Mouse (Mus musculus) lung, embryonic 14.5 days (tissue): ENCODE measurements around the gene Zfp536. TPM values are rescaled to one million over a fixed set of nuclear protein-coding genes. Genes with fewer than 3 reads are reported as not detected.
A peak's percentile ranks its signal among the peaks of the same experiment; 100 is the strongest.

Experiments used
- ATAC-seq: fragments of 200-750 bp; cut with Nextera tagmentation; 2 replicates; pipeline ENCODE4 v1.8.0; 2017; ENCODE audit warnings: mild to moderate bottlenecking, moderate TSS enrichment, moderate library complexity; ENCODE audit not compliant: insufficient read depth
- DNase-seq: peaks from one replicate; pipeline ENCODE4 v3.0.0-alpha.2; 2015
- H3K27ac ChIP-seq: fragments of 300-500 bp; sonication (generic); 2 replicates; pipeline ENCODE4 v1.5.1; 2014; ENCODE audit warnings: low read depth, mild to moderate bottlenecking, moderate library complexity
- H3K27me3 ChIP-seq: fragments of 300-500 bp; sonication (generic); 2 replicates; pipeline ENCODE4 v1.6.1; 2014; ENCODE audit warnings: low read length, control low read depth; ENCODE audit not compliant: insufficient read depth
- H3K36me3 ChIP-seq: fragments of 300-500 bp; sonication (generic); 2 replicates; pipeline ENCODE4 v1.6.1; 2014; ENCODE audit warnings: control low read depth; ENCODE audit not compliant: insufficient read depth
- H3K4me1 ChIP-seq: fragments of 300-500 bp; sonication (generic); 2 replicates; pipeline ENCODE4 v1.6.1; 2014; ENCODE audit warnings: antibody characterized with exemption, control low read depth; ENCODE audit not compliant: insufficient read depth
- H3K4me2 ChIP-seq: fragments of 300-500 bp; sonication (generic); 2 replicates; pipeline ENCODE4 v1.6.1; 2014; ENCODE audit warnings: mild to moderate bottlenecking
- H3K4me3 ChIP-seq: fragments of 300-500 bp; sonication (generic); 2 replicates; pipeline ENCODE4 v1.5.1; 2014; ENCODE audit warnings: low read depth, low read length
- H3K9ac ChIP-seq: fragments of 300-500 bp; sonication (generic); 2 replicates; pipeline ENCODE4 v1.6.1; 2014
- H3K9me3 ChIP-seq: fragments of 300-500 bp; sonication (generic); 2 replicates; pipeline ENCODE4 v1.6.1; 2016; ENCODE audit warnings: low read depth, low read length, control low read depth
- CTCF ChIP-seq: IDR thresholded peaks from 2 replicates; pipeline ENCODE4 v1.5.1; 2016; ENCODE audit warnings: antibody characterized with exemption, low read depth
- WGBS: fragments of 180-500 bp; shearing (Covaris S2); extraction: QIAGEN DNeasy Blood & Tissue Kit; methylation state at CpG from one replicate; pipeline ENCODE4 v1.1.7; 2014; 5-methylcytosine and 5-hydroxymethylcytosine counted together
- polyA plus RNA-seq: library from polyadenylated mRNA; unstranded; fragments of >200 nt; fragmentation: Nextera tagmentation; extraction: Ambion mirVana; gene quantifications from 2 replicates; pipeline ENCODE4 v1.2.1, GENCODE M21; 2014

Zfp536 gene
- polyA plus RNA-seq, 1 experiment from 2014 or later = 13.7 TPM

DNA sequence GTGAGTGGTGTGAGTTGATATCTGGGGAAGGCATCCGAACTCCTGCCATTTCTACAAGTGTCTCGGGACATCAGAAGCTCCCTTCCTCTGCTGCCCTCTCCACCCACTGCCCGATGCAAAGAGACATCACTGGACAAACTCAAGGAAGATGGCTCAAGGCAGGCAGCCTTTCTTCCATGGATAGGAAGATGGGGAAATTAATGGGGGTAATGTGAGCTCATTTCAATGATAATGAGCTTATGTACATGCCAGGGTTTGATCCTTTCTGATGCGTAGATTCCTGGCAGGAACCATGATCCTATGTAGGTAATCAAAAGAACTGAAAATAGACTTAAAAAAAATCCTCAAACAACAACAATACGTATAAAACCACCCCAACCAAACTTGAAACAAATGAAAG, 296.1 kb downstream of the Zfp536 start:
- 0 out of 2 replicates have a peak, but pooled peaks cover 5% of the 10 kb centered on the region for H3K36me3 ChIP-seq
- no peak overlapping the region for H3K9ac ChIP-seq
- H3K9me3 ChIP-seq = no peaks in the 10 kb centered on the region
- H3K4me3 ChIP-seq = no peak overlapping the region
- 0 out of 2 replicates have a peak, but pooled peaks cover 3% of the 10 kb centered on the region for H3K4me1 ChIP-seq
- WGBS = 93% methylated on average over 5 of the region's 5 CpGs
- no peak for TF ChIP-seq CTCF
- no peak for DNase-seq
- no peak overlapping the region for H3K4me2 ChIP-seq
- no peak overlapping the region for H3K27ac ChIP-seq
- ATAC-seq = no peak
- H3K27me3 ChIP-seq = no peaks in the 10 kb centered on the region

DNA sequence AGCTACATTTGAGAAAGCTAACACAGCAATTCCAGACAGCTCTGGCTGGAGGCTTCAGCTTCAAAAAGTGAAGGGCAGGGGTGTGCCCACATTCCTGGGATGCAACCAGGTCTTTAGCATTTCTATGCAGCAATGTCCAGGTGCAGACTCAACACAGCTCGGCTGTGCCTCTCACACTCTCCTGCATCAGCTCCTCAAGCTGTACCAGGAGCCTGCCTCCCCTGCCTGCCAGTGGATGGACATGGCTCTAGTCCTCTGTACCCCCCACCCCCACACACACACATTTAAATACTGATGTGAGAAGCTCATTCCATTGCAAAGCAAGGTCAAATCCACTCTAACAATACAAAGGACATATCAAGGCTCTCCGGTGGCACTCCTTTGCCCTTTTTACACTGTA, 298.0 kb downstream of the Zfp536 start:
- WGBS = 61% methylated on average over 2 of the region's 2 CpGs
- 0 out of 2 replicates have a peak, but pooled peaks cover 3% of the 10 kb centered on the region for H3K4me1 ChIP-seq
- H3K4me3 ChIP-seq = no peak overlapping the region
- no peak overlapping the region for H3K27ac ChIP-seq
- no peaks in the 10 kb centered on the region for H3K9me3 ChIP-seq
- no peak for DNase-seq
- no peak overlapping the region for H3K9ac ChIP-seq
- H3K27me3 ChIP-seq = no peaks in the 10 kb centered on the region
- no peak for ATAC-seq
- TF ChIP-seq CTCF = no peak
- no peak overlapping the region for H3K4me2 ChIP-seq
- 0 out of 2 replicates have a peak, but pooled peaks cover 5% of the 10 kb centered on the region for H3K36me3 ChIP-seq

DNA sequence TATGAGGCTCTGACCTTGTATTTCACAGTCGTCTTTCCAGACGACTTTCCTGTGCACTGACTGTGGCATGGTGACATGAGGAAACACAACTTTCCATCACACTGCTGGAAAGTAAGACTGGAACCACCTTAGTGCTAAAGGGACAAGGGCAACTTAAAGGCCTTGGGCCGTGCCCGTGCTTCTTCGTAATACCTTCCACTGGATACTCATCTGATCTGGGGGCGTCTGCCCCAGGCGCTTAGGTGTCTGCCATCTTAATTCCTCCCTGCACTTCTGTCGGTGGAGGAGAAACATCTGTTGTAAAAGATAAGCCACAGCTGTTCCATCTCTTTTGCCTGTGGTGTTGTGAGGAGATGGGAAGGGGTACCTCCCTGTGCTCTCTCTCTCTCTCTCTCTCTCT, 299.2 kb downstream of the Zfp536 start:
- no peak for TF ChIP-seq CTCF
- Histone ChIP-seq H3K36me3 (no peaks in the 10 kb centered on the region), H3K4me3 (no peak overlapping the region), H3K4me1 (0 out of 2 replicates have a peak, but pooled peaks cover 3% of the 10 kb centered on the region), H3K27ac (no peak overlapping the region), H3K9ac (no peak overlapping the region), H3K27me3 (no peaks in the 10 kb centered on the region), H3K4me2 (peak overlapping the region; percentile 2), H3K9me3 (no peaks in the 10 kb centered on the region)
- WGBS = 34% methylated on average over 8 of the region's 8 CpGs
- peak; percentile 59 for DNase-seq
- ATAC-seq = peak; percentile 30; the same call in 1 of the 2 replicates

DNA sequence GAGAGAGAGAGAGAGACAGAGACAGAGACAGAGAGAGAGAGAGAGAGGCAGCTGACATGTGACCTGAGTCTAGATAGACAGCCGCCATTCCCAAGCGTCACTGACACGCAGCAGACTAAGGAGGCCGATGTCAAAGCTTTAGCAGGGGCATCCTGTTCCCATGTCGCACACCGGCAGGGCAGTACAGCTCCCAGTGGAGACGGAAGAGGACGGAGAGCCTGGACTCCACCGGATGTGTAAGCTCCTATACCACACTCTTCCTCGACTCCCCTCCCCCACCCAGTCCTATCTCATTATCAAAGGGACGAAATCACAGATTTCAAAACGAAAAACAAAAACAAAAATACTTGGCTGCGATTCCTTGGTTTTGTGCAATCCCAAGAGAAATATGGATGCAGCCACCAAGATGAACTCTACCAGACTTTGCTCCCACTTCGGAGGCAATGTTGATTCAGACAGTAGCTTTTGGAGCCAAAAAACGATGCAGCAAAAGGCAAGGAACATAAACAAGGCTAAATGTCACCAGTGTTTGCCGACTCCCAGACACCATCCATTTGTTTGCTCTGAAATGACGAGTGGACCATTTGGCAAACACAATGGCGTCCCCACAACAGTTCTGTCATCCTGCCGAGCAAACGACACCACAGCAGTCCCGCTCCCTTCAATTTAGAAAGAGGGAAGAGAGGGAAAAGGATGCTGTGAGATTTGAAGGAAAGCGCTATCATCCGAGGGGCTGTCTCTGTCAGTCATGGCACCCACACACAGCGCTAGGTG, 299.9 kb downstream of the Zfp536 start:
- peak; percentile 76; the same call in 1 of the 2 replicates for ATAC-seq
- WGBS = 40% methylated on average over 24 of the region's 24 CpGs
- DNase-seq = peak; percentile 80
- Histone ChIP-seq H3K9ac (no peak overlapping the region), H3K4me1 (0 out of 2 replicates have a peak, but pooled peaks cover 3% of the 10 kb centered on the region), H3K27ac (peak overlapping the region; percentile 42; the same call in 1 of the 2 replicates), H3K27me3 (no peaks in the 10 kb centered on the region), H3K4me2 (peak overlapping the region; percentile 2), H3K36me3 (no peaks in the 10 kb centered on the region), H3K9me3 (no peaks in the 10 kb centered on the region), H3K4me3 (no peak overlapping the region)
- TF ChIP-seq CTCF = no peak

DNA sequence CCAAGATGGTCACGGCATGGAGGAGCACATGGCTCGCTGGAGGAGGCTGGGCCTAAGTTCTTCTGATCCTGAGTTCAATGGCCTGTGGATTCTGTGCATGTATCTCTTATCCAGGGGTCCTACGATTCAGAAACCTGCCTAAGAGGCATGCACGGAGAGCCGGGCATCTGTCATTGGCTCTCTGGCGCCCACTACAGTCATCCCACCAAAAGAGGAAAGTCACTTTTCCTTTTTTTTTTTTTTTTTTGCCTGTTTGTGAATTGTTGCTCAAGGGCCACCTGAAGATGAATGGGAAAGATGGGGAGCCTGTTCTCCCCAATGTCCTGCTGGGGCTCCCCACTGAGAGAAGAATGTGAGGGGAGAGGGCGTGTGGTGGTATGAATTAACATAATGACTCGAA, 301.7 kb downstream of the Zfp536 start:
- DNase-seq (peak; percentile 18), ATAC-seq (no peak)
- Histone ChIP-seq H3K27ac (no peak overlapping the region), H3K4me1 (0 out of 2 replicates have a peak, but pooled peaks cover 3% of the 10 kb centered on the region), H3K9ac (no peak overlapping the region), H3K27me3 (no peaks in the 10 kb centered on the region), H3K4me3 (no peak overlapping the region), H3K9me3 (no peaks in the 10 kb centered on the region), H3K36me3 (no peaks in the 10 kb centered on the region), H3K4me2 (no peak overlapping the region)
- 61% methylated on average over 8 of the region's 8 CpGs for WGBS
- peak; percentile 35; the same call in 1 of the 2 replicates for TF ChIP-seq CTCF

DNA sequence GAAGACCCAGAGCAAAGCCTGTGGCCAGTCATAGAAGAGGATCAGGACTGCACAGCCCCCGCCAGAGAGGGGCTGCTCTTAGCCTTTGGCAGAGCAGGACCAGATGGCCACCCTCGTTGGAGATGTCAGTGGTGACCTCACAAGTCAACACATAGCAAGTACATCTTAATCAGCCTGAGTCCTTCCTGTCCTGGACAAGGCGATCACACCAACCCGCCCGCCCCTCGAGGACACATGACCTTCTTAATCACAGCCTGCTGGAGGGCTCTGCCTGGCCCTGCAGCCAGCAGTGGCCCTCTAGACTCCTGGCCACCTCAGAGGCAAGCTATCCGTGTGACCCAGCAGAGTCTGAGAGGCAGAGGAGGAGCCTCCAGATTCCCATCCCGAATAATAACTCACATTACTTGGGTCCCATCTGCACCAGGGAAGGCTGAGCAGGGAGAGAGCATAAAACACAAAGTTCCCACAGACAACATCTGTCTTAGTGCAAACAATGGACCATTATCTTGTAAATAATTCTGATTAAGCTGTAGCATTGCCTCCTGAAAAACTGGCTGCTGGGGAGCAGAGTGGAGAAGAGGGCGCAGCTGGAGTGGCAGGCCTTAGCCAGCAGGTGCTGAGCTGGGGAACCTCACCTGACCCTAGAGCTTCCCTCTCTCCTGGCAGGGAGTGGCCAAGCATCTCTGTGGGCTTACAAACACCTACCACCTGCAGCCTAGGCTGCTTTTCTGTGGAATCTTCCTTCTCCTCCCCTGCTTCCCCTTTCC, 306.8 kb downstream of the Zfp536 start:
- H3K4me2 ChIP-seq = no peak overlapping the region
- H3K27ac ChIP-seq = no peak overlapping the region
- no peaks in the 10 kb centered on the region for H3K4me1 ChIP-seq
- no peak for TF ChIP-seq CTCF
- no peaks in the 10 kb centered on the region for H3K36me3 ChIP-seq
- DNase-seq = no peak
- H3K4me3 ChIP-seq = no peak overlapping the region
- ATAC-seq = no peak; the same call in 1 of the 2 replicates
- H3K9ac ChIP-seq = no peak overlapping the region
- H3K9me3 ChIP-seq = no peaks in the 10 kb centered on the region
- WGBS = 40% methylated on average over 9 of the region's 9 CpGs
- no peaks in the 10 kb centered on the region for H3K27me3 ChIP-seq

DNA sequence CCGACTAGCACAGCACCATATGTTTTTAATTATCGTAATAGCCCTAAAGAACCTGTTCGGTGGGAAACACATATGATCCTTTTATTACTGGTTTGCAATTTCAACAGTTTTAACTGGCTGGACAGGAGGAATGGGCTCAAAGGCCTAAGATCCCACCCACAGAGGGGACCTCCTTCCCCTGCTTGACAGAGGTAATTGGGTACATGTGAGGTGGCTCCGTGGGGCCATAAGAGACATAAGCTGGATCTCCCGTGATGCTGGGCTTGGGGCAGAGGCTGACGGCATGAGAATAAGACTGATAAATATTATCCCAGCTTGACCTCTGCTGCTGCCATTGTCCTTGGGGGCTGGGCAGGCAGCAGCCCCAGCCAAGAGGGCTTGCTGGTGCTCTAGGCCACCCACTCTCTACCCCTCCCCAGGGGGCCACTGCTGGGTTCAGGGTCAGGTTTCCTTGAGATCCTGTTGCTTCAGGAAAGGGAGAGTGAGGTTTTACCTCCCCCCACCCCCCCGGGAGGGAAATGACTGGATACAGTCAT, 309.2 kb downstream of the Zfp536 start:
- TF ChIP-seq CTCF = no peak
- no peak for ATAC-seq
- WGBS = 35% methylated on average over 7 of the region's 7 CpGs

More for the DNA sequence above, 309.2 kb downstream of the Zfp536 start:
- Histone ChIP-seq H3K4me3 (no peak overlapping the region), H3K36me3 (no peaks in the 10 kb centered on the region), H3K9me3 (no peaks in the 10 kb centered on the region), H3K27me3 (no peaks in the 10 kb centered on the region), H3K9ac (no peak overlapping the region), H3K4me2 (no peak overlapping the region), H3K4me1 (no peaks in the 10 kb centered on the region), H3K27ac (no peak overlapping the region)
- DNase-seq = no peak
